Mouse (Mus musculus) c-Kit-positive CD71-positive TER-119-positive erythroid progenitor cells, embryonic 14.5 days (primary cell): Measurements from ENCODE around the gene Pdia4.
"Not testable (repeated sequence)": the region's sequence is repeated elsewhere in the genome, so short reads cannot be mapped to it uniquely, and the experiment has no call there.

Experiments
- DNase-seq: peaks from one replicate; pipeline ENCODE4 v3.0.0-alpha.2; 2013; ENCODE audit warnings: low spot score

Pdia4 gene

GRCm38 (mm10) chr6:47811324-47811723 is 1.9 kb downstream of the Pdia4 start:
- no peak for DNase-seq

DNA sequence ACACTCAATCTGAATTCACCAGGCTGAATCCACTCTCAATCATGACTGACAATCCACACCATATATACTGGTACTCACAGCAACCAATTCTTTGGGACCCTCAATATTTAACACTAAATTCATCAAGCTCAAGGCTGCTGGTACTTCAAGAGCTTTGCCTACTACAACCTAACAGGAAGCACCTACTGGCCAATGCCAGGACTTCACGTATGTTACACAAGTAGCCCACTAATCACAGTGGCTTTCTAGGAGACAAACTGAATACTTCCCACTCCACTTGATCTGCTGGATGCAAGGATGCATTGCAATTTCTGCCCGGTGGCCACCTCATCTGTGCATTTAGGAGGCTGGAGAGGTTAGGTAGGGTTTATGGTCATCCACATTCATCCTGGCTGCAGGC is 3.0 kb downstream of the Pdia4 start:
- DNase-seq, result no peak

- DNase-seq, result no peak
Measured at GRCm38 (mm10) chr6:47809053-47809452, 4.2 kb downstream of the Pdia4 start.

GRCm38 (mm10) chr6:47808545-47808944 is 4.7 kb downstream of the Pdia4 start:
- no peak for DNase-seq

- no peak for DNase-seq
Measured at GRCm38 (mm10) chr6:47807419-47807818, 5.8 kb downstream of the Pdia4 start.

DNA sequence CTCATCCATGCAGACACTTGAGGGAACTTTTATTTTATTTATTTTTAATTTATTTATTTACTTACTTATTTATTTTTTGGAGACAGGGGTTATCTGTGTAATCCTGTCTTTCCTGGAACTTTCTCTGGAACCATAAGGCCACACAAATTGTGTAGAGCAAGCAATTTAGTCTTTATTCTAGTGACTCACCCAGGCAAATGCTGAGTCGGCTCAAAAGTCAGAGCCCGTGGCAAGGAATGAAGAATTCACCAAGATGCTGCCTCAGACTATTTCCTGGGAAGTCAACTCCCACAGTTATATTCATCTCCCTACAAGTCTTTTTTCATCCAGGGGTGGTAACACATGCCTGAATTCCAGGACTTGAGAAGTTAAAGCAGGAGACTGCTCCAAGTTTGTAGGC is 7.7 kb downstream of the Pdia4 start:
- no peak for DNase-seq

DNA sequence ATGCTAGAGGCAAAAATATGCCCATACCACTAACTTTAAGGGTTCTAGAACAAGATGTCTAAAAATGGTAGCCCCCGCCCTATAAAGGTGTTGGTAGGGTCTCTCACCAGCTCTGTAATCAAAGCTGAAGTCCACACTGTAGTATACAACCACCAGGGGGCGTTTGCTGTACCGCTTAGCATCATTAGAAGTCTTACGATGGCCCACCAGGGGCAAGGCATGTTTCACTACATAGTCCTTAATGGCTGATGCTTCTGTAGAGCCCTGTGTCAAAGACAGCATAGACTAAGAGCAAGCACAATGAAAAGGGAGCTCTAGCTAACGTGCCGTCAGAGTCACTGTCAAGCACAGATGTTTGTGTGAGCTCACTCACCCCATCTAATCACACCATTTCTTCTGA is 14.2 kb downstream of the Pdia4 start:
- DNase-seq, result peak; percentile 64

DNA sequence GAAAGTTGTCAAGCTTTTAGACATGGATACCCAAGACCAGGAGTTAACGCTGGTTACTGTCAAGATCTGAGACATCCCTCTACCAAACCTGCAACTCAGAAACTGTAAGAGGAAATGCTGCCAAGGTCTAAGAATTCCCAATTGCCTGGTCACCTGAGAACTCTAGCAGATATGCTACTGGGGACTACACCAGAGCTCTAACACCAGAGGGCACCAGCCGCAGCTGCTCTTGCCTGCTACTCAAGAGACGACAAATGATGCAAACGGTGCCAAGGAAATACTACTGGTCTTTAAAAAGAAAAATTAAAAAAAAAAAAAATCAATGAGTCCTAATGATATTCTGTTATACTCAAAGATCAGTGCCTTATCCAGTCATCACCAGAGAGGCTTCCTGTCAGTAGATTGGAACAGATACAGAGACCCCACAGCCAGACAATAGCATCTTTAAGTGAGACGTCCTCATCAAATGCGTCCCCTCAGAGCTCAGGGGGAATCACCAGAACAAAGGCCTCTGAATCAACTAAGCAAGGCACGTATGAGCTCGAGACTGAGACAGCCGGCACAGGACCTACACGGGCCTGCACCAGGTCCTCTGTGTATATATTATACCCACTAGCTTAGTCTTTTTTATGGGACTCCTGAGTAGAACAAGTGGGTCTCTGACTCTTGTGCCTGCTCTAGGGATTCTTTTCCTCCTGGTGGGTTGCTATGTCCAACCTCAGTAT is 19.0 kb downstream of the Pdia4 start:
- DNase-seq, result no peak

DNA sequence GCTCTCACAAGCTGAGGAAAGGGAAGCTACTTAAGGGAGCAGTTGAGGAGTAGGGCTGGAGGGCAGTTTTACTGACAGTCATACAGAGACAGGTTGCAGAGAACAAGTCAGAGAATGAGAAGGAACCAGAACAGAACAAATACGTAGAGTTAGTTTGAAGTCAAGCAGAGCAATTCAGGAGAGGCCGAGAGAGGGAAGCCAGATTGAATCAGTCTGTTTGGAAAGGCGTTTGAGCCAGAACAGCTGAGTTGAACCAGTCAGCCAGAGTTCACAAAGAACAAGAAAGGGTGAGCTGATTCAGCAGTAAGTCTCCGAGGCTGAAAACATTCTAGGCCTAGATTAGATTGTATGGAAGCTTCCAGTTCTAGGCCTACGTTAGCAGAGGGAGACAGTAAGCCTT is 19.9 kb downstream of the Pdia4 start:
- DNase-seq, result no peak

GRCm38 (mm10) chr6:47792533-47792932 is 20.7 kb downstream of the Pdia4 start:
- DNase-seq, result no peak

GRCm38 (mm10) chr6:47790745-47791144 is 22.5 kb downstream of the Pdia4 start:
- peak; percentile 68 for DNase-seq

- DNase-seq, result no peak
Measured at GRCm38 (mm10) chr6:47788821-47789220, 24.4 kb downstream of the Pdia4 start.

DNA sequence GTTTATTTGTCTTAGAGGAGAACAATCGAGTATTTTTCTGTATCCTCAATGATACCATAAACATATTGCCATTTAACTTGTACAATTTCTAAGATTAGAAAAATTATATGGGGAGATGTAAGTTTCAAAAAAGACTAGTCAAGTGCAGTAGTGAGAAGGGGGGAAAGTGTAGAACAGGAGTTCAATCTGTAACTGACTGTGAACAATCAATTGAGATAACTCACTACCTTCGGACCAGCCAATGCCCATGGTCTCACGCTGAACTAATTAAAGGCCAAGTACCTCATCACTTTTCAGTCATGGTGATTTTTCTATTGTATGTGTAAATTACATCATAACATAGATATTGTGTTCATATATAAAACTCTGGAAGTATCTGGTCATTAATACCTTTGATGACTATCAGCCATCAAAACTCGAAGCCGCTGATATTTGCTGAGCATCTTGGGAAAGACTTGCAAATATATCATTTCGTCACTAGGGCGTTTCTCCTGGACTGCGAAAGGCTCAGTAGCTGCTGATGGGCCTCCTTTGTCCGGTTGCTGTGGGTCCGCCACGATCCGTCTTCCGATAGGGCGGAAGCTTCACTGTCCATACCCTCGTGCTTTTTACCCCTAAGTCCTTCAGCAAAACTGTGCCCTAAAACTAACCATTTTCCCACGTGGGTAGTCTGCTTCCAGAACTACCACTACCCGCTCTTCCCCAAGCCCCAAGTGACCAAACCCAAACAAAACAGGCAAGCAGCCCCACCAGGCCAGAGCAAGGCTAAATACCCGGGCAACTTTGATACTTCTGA is 25.1 kb downstream of the Pdia4 start:
- DNase-seq, result peak; percentile 83

DNA sequence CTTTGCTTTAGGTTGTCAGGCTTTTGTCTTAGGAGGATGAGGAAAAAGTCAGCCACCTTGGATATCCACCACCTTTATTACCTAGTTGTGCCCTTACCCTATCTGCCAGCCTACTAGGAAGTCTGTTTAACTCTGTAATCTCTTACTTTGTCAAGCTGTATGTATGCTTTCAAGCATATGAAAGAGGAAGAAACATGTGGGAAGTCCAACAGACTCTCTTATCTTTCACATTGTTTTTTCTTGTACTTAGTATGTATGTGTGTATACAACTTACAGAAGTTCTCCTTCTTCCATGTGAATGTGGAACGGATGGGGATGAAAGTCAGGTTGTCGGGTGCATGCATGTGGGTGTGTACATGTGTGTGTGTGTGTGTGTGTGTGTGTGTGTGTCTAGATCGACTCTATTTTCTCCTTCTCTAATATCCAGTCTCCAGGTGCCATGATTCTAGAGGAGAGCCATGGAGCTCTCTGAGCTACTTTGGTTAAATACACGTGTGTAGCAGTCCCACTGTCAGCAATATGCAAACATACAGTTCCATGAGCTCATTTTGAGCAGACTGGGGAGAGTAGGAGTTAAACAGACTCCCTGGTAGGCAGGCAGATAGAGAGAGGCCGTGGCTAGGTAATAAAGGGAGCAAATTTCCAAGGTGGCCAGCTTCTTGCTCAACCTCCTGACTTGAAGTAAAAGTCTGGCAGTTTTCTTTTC is 28.4 kb downstream of the Pdia4 start:
- no peak for DNase-seq

GRCm38 (mm10) chr6:47781091-47781968 is 31.9 kb downstream of the Pdia4 start:
- peak; percentile 81 for DNase-seq

GRCm38 (mm10) chr6:47780576-47781013 is 32.6 kb downstream of the Pdia4 start:
- peak; percentile 76 for DNase-seq

GRCm38 (mm10) chr6:47771760-47772159 is 41.5 kb downstream of the Pdia4 start:
- DNase-seq, result not testable (repeated sequence)

DNA sequence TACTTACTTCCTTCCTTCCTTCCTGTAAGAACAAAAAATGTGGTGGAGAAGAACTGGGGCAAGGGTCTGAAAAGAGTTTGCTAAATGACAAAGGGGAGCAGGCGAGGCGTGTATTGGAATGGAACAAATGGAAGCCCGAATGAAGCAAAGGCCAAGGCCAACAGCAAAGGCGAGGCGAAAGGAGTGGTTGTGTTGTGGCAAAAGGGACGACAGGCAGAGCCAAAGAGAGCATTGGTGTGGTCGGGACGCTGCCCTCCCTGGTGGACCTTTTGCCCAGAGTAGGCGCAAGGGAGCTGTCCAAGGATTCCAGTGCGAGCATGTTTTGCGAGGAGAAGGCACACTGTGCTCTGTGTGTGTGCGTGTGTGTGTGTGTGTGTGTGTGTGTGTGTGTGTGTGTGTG is 42.1 kb downstream of the Pdia4 start:
- DNase-seq, result not testable (repeated sequence)

GRCm38 (mm10) chr6:47769861-47770260 is 43.4 kb downstream of the Pdia4 start:
- DNase-seq, result not testable (repeated sequence)

- not testable (repeated sequence) for DNase-seq
Measured at GRCm38 (mm10) chr6:47768520-47768919, 44.7 kb downstream of the Pdia4 start.

GRCm38 (mm10) chr6:47767355-47767754 is 45.9 kb downstream of the Pdia4 start:
- DNase-seq, result not testable (repeated sequence)

GRCm38 (mm10) chr6:47762686-47763085 is 50.5 kb downstream of the Pdia4 start:
- DNase-seq, result not testable (repeated sequence)
